Mouse (Mus musculus) ovary, adult 18-20 months (tissue): ENCODE data around the gene Kat2a.
"Not testable (repeated sequence)": the region's sequence is repeated elsewhere in the genome, so short reads cannot be mapped to it uniquely, and the experiment has no call there.

Source experiments
- DNase-seq: peaks from one replicate; pipeline ENCODE4 v3.0.0; 2022; ENCODE audit warnings: low spot score, mixed read lengths

The Kat2a gene

GRCm38 (mm10) chr11:100671049-100671448 lies 41.2 kb downstream of the Kat2a start:
- no peak for DNase-seq

GRCm38 (mm10) chr11:100659806-100660205 lies 52.5 kb downstream of the Kat2a start:
- no peak for DNase-seq

GRCm38 (mm10) chr11:100656458-100656857 lies 55.8 kb downstream of the Kat2a start:
- no peak for DNase-seq

- DNase-seq, result not testable (repeated sequence)
These were observed 56.7 kb downstream of the Kat2a start for GRCm38 (mm10) chr11:100655589-100655988.
